Mouse (Mus musculus): ENCODE results near the gene Gli1. TPM values are rescaled to one million over a fixed set of nuclear protein-coding genes. Genes with fewer than 3 reads are reported as not detected.

Gene Gli1
- total and polyA plus RNA-seq, 3 experiments: 0.10 to 0.42 TPM; not detected in 1

GRCm38 (mm10) chr10:127319969-127320368, 21.8 kb downstream of the Gli1 start:
- Histone ChIP-seq H3K4me3 (replicated peaks in 1 of 3; ENCODE audit: low read depth in 2 of 3, low read length in 2 of 3, poor library complexity in 1 of 3) (no peak overlapping the region), H3K9me3 (replicated peaks; ENCODE audit: low read length) (no peaks in the 10 kb centered on the region), H3K4me1 (ENCODE audit: control insufficient read depth in 1 of 2, insufficient read depth in 2 of 2) (peaks cover 5 to 25% of the 10 kb centered on the region in 2 experiments), H3K9ac (ENCODE audit: insufficient read depth, low read depth) (no peak overlapping the region), H3K27ac (ENCODE audit: insufficient read depth, low read depth) (no peak overlapping the region), H3K36me3 (replicated peaks in 1 of 2; ENCODE audit: control insufficient read depth in 1 of 2, insufficient read depth in 1 of 2, low read length in 1 of 2) (no peaks in the 10 kb centered on the region), H3K79me2 (replicated peaks; ENCODE audit: control insufficient read depth, extremely low read depth, insufficient read depth, poor library complexity, severe bottlenecking) (no peaks in the 10 kb centered on the region), H3K4me2 (ENCODE audit: insufficient read depth, low read depth, poor library complexity, severe bottlenecking) (no peak overlapping the region), H3K27me3 (replicated peaks) (no peaks in the 10 kb centered on the region)
- dilution Hi-C loops (cut with MboI; ENCODE audit: extremely low pct_ligation_motif_present, extremely low pct_unique_long_range_greater_than_20kb, low sequenced_read_pairs): no loop called here
- no peak for TF ChIP-seq UBTF (IDR thresholded peaks at IDR 0.05; ENCODE audit: low read depth, low read length)
- no peak for DNase-seq (ENCODE audit: extremely low read depth)
- in situ Hi-C loops (cut with MboI; ENCODE audit: low pct_ligation_motif_present, low pct_unique_long_range_greater_than_20kb, low sequenced_read_pairs): no loop called here

GRCm38 (mm10) chr10:127318009-127318408, 23.8 kb downstream of the Gli1 start:
- Histone ChIP-seq H3K4me2 (ENCODE audit: insufficient read depth, low read depth, poor library complexity, severe bottlenecking) (no peak overlapping the region), H3K27ac (ENCODE audit: insufficient read depth, low read depth) (no peak overlapping the region), H3K79me2 (replicated peaks; ENCODE audit: control insufficient read depth, extremely low read depth, insufficient read depth, poor library complexity, severe bottlenecking) (no peaks in the 10 kb centered on the region), H3K9ac (ENCODE audit: insufficient read depth, low read depth) (no peak overlapping the region), H3K4me3 (replicated peaks in 1 of 3; ENCODE audit: low read depth in 2 of 3, low read length in 2 of 3, poor library complexity in 1 of 3) (no peak overlapping the region), H3K9me3 (replicated peaks; ENCODE audit: low read length) (no peaks in the 10 kb centered on the region), H3K27me3 (replicated peaks) (no peaks in the 10 kb centered on the region), H3K4me1 (ENCODE audit: control insufficient read depth in 1 of 2, insufficient read depth in 2 of 2) (peaks cover 4 to 19% of the 10 kb centered on the region in 2 experiments), H3K36me3 (replicated peaks in 1 of 2; ENCODE audit: control insufficient read depth in 1 of 2, insufficient read depth in 1 of 2, low read length in 1 of 2) (no peaks in the 10 kb centered on the region)
- no peak for TF ChIP-seq CTCF (conservative IDR thresholded peaks at IDR 0.05 in 1 of 2, IDR thresholded peaks at IDR 0.05 in 1 of 2; ENCODE audit: low read depth in 2 of 2, low read length in 2 of 2)
- TF ChIP-seq MEF2A (IDR thresholded peaks at IDR 0.05; ENCODE audit: borderline replicate concordance, low read depth, low read length): no peak
- TF ChIP-seq ELF1 (IDR thresholded peaks at IDR 0.05; ENCODE audit: low read depth, low read length): no peak
- TF ChIP-seq KAT2A (IDR thresholded peaks at IDR 0.05; ENCODE audit: insufficient replicate concordance, low read length): no peak
- TF ChIP-seq IRF4 (IDR thresholded peaks at IDR 0.05; ENCODE audit: low read depth, low read length): no peak
- TF ChIP-seq TCF12 (IDR thresholded peaks at IDR 0.05; ENCODE audit: low read depth, low read length): no peak
- TF ChIP-seq ZMIZ1 (IDR thresholded peaks at IDR 0.05; ENCODE audit: low read depth, low read length): no peak
- in situ Hi-C loops (cut with MboI; ENCODE audit: low pct_ligation_motif_present, low pct_unique_long_range_greater_than_20kb, low sequenced_read_pairs) (no loop called here), dilution Hi-C loops (cut with MboI; ENCODE audit: extremely low pct_ligation_motif_present, extremely low pct_unique_long_range_greater_than_20kb, low sequenced_read_pairs) (no loop called here)
- no peak for DNase-seq (ENCODE audit: extremely low read depth)

- Histone ChIP-seq H3K27me3 (replicated peaks) (no peaks in the 10 kb centered on the region), H3K9me3 (replicated peaks; ENCODE audit: low read length) (no peaks in the 10 kb centered on the region), H3K79me2 (replicated peaks; ENCODE audit: control insufficient read depth, extremely low read depth, insufficient read depth, poor library complexity, severe bottlenecking) (no peaks in the 10 kb centered on the region), H3K4me3 (replicated peaks in 1 of 3; ENCODE audit: low read depth in 2 of 3, low read length in 2 of 3, poor library complexity in 1 of 3) (no peak overlapping the region), H3K4me2 (ENCODE audit: insufficient read depth, low read depth, poor library complexity, severe bottlenecking) (no peak overlapping the region), H3K27ac (ENCODE audit: insufficient read depth, low read depth) (no peak overlapping the region), H3K36me3 (replicated peaks in 1 of 2; ENCODE audit: control insufficient read depth in 1 of 2, insufficient read depth in 1 of 2, low read length in 1 of 2) (no peaks in the 10 kb centered on the region), H3K4me1 (ENCODE audit: control insufficient read depth in 1 of 2, insufficient read depth in 2 of 2) (peaks cover 0 to 19% of the 10 kb centered on the region in 2 experiments; a peak in 2 of 4 replicates), H3K9ac (ENCODE audit: insufficient read depth, low read depth) (no peak overlapping the region)
- TF ChIP-seq CHD2 (IDR thresholded peaks at IDR 0.05; ENCODE audit: low read length) (no peak), RAD21 (IDR thresholded peaks at IDR 0.05; ENCODE audit: low read depth, low read length) (no peak), MAFK (IDR thresholded peaks at IDR 0.05; ENCODE audit: insufficient replicate concordance, low read length) (no peak), JUND (conservative IDR thresholded peaks at IDR 0.05; ENCODE audit: low read depth, low read length) (no peak), MAZ (IDR thresholded peaks at IDR 0.05; ENCODE audit: low read depth, low read length) (no peak), PAX5 (IDR thresholded peaks at IDR 0.05; ENCODE audit: low read length) (no peak), TCF12 (IDR thresholded peaks at IDR 0.05; ENCODE audit: low read depth, low read length) (no peak), HCFC1 (IDR thresholded peaks at IDR 0.05; ENCODE audit: low read depth, low read length) (no peak), USF1 (IDR thresholded peaks at IDR 0.05; ENCODE audit: low read depth, low read length) (no peak), SIN3A (IDR thresholded peaks at IDR 0.05; ENCODE audit: low read length) (no peak), GABPA (IDR thresholded peaks at IDR 0.05; ENCODE audit: insufficient replicate concordance, low read depth, low read length) (no peak), E2F4 (IDR thresholded peaks at IDR 0.05; ENCODE audit: insufficient replicate concordance, low read depth, low read length) (no peak), POLR2AphosphoS2 (IDR thresholded peaks at IDR 0.05; ENCODE audit: low read depth, low read length) (no peak), NELFE (IDR thresholded peaks at IDR 0.05; ENCODE audit: low read depth, low read length) (no peak), ZC3H11A (IDR thresholded peaks at IDR 0.05; ENCODE audit: low read depth, low read length) (no peak), ZNF384 (IDR thresholded peaks at IDR 0.05; ENCODE audit: low read depth, low read length) (no peak), MAX (IDR thresholded peaks at IDR 0.05; ENCODE audit: low read length) (no peak), CHD1 (IDR thresholded peaks at IDR 0.05; ENCODE audit: low read depth, low read length) (no peak)
- in situ Hi-C loops (cut with MboI; ENCODE audit: low pct_ligation_motif_present, low pct_unique_long_range_greater_than_20kb, low sequenced_read_pairs): no loop called here
- DNase-seq (ENCODE audit: extremely low read depth): no peak
- dilution Hi-C loops (cut with MboI; ENCODE audit: extremely low pct_ligation_motif_present, extremely low pct_unique_long_range_greater_than_20kb, low sequenced_read_pairs): no loop called here
Measured at GRCm38 (mm10) chr10:127317277-127317676, 24.5 kb downstream of the Gli1 start.
